Mouse (Mus musculus) cerebellum, adult 9-10 months (tissue): ENCODE measurements around the gene Zfp330.
A peak's percentile ranks its signal among the peaks of the same experiment; 100 is the strongest.

Experiments
- DNase-seq: peaks from one replicate; pipeline ENCODE4 v3.0.0; 2022

Zfp330 gene

DNA sequence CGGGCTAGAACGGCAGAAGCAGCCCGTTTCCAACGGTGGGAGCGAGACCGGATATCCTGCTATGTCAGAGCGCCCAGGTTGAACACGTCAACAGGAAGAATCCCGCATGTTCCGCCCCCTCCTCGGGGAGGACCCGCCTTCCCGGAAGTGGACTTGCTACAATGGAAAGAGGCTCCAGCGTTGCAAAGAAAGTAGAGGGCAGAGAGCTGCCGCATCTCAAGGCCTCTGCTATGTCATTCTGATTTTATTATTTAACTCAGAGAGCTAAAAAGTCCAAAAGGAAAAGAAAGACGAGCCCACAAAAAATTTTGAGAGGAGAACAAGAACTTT lies at the start of gene Zfp330:
Zfp330 (minus strand) TSS at position 68 of the 330 bp plus-strand sequence.
- peak; percentile 92 for DNase-seq

DNA sequence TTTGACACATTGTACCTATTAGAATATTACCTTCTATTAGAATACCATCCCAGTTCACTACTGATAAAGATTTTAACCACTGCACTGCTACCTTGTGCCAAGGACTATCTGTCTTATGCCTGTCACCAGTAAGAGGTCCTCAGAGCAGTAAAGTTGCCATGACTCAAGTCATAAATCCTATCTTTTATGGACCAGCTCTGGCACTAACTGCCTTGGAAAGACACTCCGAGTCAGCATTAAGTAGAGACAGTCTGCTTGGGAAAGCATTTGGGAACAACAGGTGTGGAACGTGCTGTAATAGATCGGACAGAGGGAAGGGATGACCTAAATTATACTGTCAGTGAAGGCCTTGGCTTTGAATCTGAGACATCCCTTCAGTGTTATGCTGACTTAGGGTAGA lies 4.0 kb upstream of the Zfp330 start:
- DNase-seq: no peak

DNA sequence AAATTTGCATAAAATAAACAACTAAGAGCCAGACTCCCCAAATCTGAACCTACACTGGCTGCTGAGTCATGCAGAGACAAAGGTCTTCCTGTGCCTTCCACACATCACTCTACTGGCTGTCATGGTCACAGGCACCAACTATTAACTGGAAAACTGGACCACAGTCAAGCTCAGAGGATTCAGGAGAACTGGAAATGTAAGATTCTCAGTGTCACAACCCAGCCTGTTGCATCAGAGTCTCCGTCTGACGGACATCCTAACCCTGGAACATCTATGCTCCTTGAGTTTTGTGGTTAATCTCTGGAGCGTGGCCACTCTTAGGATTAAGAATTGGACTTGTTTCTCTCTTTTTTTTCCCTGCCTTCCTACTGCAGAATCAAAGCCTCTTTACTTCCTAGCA lies 3.4 kb upstream of the Zfp330 start:
- DNase-seq: no peak

DNA sequence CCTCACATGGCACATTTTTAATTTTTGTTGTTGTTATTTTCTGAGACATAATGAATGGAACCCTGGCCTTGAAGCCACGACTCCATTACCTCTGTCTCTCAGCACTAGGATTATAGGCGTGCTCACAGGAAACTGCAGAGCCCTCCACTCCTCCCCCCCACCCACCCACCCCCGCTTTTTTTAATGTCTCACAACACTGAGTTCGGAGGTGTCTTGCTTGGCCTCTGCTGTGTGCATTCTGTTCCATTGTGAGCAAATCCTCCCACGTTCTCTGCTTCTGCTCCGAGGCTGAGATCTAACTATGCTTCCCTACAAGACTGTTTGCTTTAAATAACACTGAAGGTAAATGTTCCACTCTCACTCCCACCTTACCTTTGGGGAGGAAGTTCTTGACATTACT lies 522 bp upstream of the Zfp330 start:
- DNase-seq: peak; percentile 22

DNA sequence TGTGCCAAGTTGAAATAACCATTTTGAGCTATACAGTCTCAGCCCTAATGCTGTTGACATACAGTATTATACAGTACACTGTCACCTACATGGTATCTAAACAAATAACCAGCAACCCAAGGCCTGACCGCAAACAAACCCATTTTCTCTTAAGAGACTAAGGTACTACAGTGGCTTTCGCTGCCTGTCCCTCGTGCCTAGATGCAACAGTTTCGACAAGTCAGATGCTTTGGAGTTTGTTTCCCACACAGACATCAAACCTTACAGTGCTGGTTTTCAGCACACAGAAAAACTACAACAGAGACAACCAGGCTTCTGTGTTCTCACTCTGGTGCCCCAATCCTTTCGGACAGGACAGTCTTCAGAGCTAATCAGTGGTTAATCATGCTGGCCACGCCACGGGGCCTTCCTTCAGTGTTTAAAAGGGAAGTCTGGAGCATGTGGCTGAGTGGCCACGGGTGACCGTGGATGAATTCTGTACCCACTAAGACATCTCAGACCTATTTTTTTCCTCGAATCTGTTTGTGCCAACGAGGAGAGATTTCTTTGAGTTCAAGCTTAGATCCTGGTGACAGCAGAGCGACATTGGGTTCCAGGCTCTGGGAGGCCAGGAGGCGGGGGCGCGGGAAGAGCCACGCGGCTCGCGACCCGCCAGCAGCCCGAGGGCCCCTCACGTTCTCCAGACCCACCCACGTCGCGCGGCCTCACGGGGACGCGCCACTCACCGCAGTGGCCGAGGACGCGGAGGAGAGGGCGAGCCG lies 448 bp downstream of the Zfp330 start:
- DNase-seq: no peak

DNA sequence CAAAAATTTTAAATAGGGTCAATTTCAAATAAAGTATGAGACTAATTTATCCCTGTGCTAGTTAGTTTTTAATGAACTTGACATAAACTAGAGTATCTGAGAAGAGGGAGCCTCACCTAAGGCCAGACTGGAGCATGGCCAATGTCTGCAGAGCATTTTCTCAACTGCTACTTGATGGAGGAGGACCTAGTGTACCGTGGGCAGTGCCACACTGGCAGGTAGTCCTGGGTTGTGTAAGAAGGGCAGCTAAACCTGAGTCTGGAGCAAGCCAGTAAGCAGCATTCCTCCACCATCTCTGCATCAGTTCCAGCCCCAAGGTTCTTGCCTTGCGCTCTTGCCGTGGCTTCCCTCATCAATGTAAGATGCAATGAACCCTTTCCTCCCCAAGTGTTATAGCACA lies 3.1 kb downstream of the Zfp330 start:
- no peak for DNase-seq

DNA sequence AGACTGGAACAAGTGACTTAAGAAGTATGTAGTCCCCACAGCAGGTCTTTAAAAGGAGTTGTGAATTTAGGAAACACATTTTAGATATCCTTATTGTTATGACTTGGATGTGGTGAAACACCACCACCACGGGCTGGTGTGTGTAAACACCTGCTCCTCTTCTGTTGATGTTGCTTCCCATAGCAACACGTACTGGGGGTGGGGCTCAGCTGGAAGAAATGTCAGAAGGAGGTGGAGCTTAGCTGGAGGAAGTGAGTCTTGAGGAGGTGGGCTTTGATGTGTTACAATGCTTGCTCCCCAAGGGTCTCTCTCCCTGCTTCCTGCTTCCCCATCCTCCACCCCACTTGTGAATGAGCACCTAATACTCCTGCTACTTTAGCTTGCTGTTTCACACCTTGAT lies 14.9 kb downstream of the Zfp330 start:
- DNase-seq: no peak

DNA sequence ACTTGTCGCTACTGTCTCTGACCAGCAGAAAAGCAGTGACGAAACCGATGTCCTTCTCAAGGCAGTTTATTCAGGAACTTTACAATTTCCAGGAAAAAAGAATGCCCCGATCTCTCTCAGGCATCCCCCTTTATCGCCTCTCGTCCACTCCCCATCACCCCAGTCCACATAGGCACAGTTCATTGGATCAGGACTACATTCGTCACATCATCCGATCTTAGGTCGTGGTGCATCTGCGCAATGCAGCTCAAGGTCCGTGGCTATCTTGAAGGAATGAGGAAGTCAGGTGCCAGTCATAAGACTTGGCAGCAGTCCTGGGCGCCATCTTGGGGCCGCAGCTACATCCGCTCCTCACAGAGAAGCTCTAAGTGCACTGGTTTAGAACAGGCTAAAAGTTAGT lies 19.0 kb downstream of the Zfp330 start:
- DNase-seq: no peak

DNA sequence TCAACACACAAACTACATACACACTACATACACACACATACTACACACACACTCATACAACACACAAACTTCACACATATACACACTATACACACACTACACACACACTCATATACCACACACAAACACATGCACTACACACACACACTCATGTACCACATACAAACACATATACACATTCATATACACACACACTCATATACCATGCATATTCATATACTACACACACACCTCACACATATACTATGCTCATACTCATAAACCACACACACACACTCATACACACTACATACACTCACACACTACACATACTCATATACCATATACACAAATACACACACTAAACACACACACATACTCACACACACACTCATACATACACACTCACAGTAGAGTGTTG lies 27.3 kb downstream of the Zfp330 start:
- no peak for DNase-seq

DNA sequence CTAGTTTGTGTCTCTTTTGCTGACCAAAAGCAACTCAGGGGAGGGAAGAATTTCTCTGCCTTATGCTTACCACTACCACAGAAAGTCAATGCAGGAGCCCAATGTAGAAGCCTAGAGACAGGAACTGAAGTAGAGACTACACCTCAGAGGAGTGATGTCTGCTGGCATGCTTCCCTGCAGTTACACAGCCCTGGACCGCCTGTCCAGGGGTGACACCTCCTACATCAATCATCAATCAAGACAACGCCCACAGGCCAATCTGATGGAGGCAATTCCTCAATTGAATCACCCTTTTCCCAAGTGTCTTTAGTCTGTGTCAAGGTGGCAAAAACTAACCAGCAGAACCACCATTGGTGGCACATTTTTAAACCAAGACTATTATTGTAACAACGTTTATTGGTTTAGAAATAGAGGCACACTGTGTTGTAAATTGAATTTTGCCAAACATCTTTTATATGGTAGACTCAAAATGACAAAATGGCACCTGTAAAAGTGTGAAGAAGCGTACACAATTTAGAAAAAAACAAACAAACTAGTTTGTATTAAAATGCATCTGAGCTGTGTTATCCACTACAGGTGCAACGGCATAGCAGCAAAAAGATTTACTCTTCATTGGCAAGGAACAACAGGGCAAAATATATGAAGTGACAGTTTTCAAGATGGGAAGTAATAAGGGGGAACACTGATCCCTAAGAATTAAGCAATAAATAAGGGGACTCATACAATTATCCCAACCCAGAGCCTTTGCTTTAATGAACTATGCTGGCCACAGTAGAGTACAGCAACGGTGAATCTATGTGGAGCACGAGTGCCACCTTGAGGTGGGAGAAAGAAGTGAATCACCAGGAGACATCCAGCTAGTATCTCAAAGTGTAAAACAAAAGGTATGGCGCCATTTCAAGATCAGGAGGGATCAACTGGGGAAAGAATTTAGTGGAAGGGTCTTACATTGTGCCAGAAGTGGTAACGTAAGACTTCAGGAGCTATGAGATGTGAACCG lies 29.8 kb downstream of the Zfp330 start:
- peak; percentile 64 for DNase-seq
